Mouse (Mus musculus) lung, postnatal 10 days (tissue): ENCODE measurements around the gene Glyat.
"Not testable (repeated sequence)": the region's sequence is repeated elsewhere in the genome, so short reads cannot be mapped to it uniquely, and the experiment has no call there.

Experiments used
- DNase-seq: peaks from one replicate; pipeline ENCODE4 v3.0.0; 2021

Gene Glyat

DNA sequence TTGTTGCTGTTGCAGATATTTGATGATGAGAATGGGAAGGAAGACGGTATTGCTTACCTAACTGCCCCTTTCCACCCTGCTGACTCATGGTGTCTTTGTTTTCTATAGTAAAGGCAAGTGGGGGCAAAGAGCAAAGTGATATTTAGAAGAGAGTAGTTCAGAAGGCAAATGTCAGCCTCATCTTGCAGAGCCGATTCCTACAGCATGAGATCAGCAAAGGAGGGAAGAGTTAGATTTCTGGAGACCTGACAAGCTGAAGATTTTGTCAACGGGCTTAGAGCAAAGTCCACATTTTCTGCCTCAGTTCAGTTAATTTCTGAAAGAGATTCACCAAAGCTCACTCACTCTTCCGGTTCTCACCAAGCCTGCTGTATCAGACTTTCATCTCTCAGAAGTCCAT lies at the start of gene Glyat:
Gene Glyat (plus strand): TSS at position 133 of the 400 bp plus-strand sequence.
- DNase-seq: no peak

DNA sequence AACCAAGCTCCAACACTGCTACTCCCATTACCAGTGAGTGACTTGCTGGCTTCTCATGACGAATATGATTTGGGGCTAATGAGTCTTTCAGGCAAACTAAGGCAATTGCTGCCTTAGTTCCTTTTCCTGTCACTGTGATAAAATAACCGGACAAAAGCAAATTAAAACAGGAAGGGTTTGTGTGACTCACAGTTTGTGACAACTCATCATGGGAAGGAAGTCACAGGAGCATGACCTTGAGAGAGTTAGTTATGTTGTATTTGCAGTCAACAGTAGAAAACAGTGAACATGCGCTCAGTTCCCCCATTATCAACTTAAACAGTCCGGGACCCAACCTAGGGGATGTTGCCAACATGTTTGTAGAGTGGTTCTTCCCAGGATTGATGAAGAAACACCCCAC lies 47.8 kb upstream of the Glyat start:
- no peak for DNase-seq

GRCm38 (mm10) chr19:12591908-12592307 lies 41.2 kb upstream of the Glyat start:
- DNase-seq: peak; percentile 83

DNA sequence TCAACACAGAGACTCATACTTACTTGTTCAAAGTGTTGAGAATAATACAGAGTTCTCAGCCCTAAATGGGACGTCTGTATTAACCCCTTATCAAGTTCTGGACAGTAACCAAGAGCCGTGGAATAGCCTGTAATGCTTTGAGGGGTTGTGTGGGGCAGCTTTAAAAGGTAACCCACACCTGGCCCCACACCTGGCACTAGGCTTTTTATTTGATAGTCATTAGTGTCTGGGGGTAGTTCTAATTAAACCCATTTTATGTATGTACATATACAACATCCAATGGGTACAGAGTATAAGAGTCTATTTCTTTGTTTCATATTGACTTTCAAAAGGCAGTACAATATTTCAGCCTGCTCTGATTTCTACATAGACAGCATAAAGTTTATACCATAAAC lies 38.0 kb upstream of the Glyat start:
- no peak for DNase-seq

DNA sequence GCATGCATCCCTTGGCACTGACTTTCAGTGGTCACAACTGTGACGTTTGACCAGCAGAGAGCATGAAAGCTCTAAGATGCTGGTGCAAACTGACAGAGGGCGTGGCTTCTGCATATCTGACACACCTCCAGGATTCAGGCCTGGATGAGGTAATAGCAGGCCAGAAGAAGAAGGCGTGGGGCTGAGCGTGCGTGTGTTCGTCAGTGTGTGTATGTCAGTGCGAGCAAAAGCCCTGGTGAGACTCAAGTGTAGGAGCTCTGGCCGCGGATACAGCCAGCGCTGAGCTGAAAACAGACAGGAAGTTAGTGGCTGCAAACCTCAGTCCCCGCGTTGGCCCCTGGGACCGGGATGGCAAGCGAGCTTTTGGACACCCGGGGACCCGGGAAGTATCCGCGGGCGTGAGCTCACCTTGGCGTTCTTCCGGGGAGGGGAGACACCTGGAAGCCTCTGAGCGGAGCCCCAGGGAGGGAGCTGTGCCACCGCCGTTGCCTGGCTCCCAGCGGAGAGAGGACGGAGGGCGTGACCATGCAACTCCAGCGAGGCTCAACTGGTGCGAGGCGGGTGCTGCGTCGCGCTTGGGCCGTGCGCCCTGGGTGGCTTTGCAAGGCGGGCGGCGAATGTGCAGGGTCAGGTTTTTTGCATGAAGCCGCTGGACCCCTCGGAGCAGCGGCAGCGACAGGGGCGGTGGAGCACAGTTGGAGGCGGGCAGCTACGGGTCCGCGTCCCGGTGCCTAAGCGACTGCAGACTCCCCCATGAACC lies 37.4 kb upstream of the Glyat start:
- peak; percentile 76 for DNase-seq

GRCm38 (mm10) chr19:12596290-12597072 lies 36.6 kb upstream of the Glyat start:
- no peak for DNase-seq

DNA sequence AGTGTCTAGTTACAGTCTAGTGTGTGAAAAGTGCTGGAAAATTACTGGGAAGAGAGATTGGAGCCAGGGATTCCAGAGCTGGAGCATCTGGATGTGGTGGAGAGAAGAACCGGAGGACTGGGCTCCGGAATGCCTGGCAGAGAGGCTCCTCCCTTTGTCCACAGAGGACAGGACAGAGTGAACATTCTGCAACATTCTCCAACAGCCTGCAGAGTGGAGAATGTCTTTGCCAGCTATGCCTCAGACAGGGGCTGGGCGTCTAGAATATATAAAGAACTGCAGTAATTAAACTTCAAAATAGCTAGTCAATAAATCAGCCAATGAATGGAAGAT lies 36.1 kb upstream of the Glyat start:
- DNase-seq: peak; percentile 18

DNA sequence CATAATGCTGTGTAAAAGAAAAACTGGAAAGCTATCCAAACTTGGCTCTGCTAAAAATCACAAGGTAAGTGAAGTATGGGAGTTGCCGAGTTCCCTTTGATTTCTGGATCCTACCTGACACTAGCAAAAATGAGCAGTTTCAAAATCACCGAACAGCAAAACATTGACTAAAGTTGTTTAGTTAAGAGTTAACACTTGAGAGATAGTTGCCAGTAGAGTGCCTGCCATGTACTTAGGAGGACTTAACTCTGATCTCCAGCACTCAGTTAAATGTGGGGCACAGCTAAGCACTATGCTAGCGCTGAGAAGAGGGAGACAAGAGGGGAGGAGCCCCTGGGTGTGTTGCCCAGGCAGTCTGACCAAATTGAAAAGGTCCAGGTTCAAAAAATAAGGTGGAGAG lies 34.4 kb upstream of the Glyat start:
- no peak for DNase-seq

GRCm38 (mm10) chr19:12599674-12600073 lies 33.4 kb upstream of the Glyat start, which contains the start of gene Gm4952:
Gene Gm4952, plus strand, starts transcription at chr19:12599974.
- DNase-seq: no peak

- no peak for DNase-seq
Observed at GRCm38 (mm10) chr19:12600684-12601480, 32.2 kb upstream of the Glyat start.

GRCm38 (mm10) chr19:12608336-12608735 lies 24.8 kb upstream of the Glyat start:
- no peak for DNase-seq

- no peak for DNase-seq
Observed at GRCm38 (mm10) chr19:12613646-12614045, 19.5 kb upstream of the Glyat start.

GRCm38 (mm10) chr19:12634259-12634658 lies 1.2 kb downstream of the Glyat start:
- DNase-seq: no peak

- no peak for DNase-seq
Observed at GRCm38 (mm10) chr19:12634963-12635362, 1.9 kb downstream of the Glyat start.

GRCm38 (mm10) chr19:12636863-12637262 lies 3.8 kb downstream of the Glyat start:
- DNase-seq: no peak

DNA sequence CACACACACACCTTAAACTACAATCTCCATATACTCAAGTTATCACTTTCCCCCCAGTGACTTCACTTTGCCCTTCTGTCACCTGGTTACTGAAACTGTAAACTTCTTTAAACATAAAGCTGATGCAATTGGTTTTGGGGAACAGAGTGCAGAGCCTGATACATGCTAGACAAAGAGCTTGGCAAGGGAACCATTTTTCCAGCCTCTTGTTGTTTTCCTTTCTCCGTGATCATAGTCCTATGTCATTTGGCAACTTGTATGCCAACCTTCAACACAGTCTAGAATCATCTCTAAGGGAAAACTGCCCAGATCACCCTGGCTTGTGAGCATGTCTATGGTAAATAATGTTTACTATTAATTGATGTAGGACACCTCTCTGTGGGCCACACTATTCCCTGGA lies 4.9 kb downstream of the Glyat start:
- no peak for DNase-seq

DNA sequence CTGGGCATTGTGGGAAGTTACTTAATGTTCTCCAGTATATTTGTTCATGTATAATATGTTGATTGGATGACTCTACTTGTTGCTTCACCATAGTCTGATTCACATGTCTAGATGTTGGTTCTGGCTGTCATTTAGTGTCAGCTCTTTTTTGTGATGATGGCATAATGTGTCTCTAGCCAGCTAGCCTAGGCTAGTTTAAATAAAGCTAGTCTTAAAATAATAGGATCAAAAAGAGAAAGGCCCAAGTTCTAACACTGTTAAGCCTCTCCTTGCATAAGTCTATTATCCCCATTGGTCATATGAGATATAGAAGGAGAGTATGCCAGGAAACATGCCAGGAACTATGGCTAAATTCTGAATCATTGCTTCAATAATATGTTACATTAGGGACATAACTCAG lies 16.4 kb downstream of the Glyat start:
- no peak for DNase-seq

DNA sequence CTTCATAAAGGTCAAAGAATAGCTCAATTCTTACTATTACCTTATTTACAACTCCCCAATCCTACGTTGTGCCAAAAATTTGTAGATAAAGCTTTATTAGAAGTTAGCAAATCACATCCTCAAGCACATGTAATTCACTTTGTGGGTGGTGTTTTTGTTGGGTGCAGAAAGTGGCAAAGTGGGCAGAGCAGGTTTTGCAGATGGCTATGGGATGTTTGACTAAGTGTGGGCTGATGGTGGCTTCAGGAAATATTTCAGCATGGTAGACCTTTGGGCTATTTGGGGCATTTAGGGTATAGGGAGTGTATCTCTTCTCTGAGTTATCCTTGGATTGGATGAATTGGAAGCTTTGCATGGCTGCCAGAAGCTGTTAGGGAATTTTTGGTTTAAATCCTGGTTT lies 33.0 kb downstream of the Glyat start:
- no peak for DNase-seq

- DNase-seq: not testable (repeated sequence)
Observed at GRCm38 (mm10) chr19:12668601-12669000, 35.5 kb downstream of the Glyat start.

DNA sequence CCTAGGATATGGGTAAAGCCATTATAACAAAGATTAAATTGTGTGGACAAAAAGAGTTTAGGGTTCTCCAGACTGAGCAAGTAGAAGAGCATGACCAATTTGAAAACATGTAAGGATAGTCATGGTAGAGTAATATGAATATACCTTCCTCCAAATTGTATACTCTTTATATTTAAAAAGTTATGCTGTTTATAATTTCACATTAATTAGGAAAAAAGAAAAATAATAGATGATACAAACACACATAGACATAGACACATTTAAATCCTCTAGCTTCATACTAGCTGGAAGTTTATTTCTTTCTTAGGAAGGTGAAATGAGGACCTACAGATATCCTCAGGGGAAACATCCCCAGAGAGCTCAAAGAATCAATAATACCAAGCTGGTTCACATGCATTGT lies 37.0 kb downstream of the Glyat start, which contains the start of gene Olfr1442:
Gene Olfr1442 (plus strand): TSS at position 301 of the 400 bp plus-strand sequence.
- DNase-seq: no peak

DNA sequence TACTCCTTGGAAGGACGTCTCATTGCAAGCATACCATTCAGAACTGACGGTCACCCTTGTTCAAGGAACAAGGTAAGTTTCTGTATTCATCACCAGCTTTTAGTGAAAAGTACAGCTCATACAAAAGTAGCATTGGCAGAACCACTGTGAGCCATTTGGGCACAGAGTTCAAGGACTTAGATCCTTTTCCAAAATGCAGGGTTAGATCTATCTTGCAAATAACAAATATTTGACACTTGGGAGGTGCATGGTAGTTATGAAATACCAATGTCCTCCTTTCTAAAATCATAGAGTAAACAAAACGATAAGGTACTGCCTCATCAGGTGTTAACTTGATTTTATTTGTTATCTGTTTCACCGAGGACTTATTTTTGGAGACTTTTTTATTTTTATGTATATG lies 37.9 kb downstream of the Glyat start:
- DNase-seq: no peak

- DNase-seq: no peak
Observed at GRCm38 (mm10) chr19:12677812-12678211, 44.7 kb downstream of the Glyat start, which contains the start of gene Olfr1443. Gene Olfr1443, plus strand, starts transcription at chr19:12678112.

DNA sequence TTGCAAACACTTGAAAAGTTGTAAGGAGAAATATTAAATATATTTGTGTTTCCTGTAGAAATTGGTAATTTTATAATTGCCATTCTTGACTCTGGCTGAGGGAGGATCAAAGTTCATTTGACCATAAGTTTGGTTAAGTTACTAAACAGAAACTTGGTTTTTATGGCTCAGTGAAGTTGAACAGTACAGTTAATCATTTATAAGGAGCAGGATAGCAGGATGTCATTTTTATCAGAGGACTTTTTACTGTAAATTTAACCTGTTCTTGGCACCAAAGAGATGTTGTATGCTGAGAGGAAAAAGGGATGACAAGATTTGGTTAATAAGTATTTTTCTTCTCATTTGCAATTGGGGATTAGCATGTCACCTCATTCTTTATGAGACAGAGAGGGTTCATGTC lies 51.5 kb downstream of the Glyat start:
- DNase-seq: no peak
